Mouse (Mus musculus): ENCODE results near the gene Tmem175. TPM values are rescaled to one million over a fixed set of nuclear protein-coding genes. Genes with fewer than 3 reads are reported as not detected.

Gene Tmem175
- polyA plus RNA-seq, 1 experiment, result 67.1 TPM

DNA sequence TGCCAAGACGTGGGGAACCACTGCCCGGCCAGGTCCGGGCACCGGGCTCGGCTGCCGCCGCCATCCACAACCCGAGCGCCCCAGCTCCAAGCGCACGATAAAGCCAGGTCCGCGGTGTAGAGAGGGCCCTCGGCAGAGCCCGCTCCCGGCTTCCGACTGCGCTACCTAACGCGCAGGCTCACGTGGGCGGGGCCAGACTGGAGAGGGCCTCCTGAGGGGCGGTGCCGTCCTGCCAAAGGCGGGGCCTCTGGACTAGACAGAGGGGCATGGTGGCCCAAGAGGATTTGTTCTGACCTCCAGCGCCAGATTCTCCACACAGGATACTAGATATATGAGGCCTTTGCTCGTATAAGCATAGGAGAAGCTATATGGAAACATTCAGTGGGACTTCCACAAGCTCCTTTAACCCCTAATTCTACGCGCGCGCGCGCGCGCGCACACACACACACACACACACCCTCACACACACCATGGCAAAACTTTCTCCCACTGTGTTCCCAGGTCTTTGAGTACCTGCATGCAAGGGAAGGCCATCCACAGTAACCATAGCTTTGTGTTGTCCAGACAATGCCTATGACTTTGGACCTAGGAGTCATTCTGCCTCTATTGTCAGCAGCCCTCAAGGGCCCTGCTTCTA lies 31.2 kb downstream of the Tmem175 start:
- WGBS, result 16% methylated on average over 36 of the region's 36 CpGs

DNA sequence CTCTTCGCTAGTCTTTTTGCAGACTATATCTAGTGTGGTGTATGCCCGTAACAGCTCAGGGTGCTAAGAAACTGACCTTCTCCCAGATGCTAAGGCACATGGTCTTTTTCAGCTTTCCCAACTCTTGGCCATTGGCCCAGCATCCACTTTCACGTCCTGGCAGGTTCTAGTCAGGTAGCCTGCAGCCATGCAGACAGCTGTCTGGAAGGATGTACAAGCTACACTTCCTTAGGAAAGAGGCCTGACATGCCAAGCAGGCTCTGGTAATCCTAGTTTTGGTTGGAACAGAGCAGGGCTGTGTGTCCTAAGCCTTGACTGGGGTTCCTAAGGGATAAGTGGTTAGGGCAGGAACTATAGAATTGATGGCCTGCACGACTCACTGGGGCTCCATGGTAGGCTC lies 33.2 kb downstream of the Tmem175 start:
- Histone ChIP-seq H3K4me1 (ENCODE audit: control insufficient read depth, insufficient read depth, low read length) (peaks cover 10% of the 10 kb centered on the region; the same call in 1 of the 2 replicates), H3K4me3 (ENCODE audit: insufficient read depth, low read depth, low read length) (no peak overlapping the region), H3K27me3 (replicated peaks; ENCODE audit: control insufficient read depth, insufficient read depth, low read length) (no peaks in the 10 kb centered on the region), H3K27ac (ENCODE audit: insufficient read depth, low read depth, low read length) (no peak overlapping the region), H3K36me3 (ENCODE audit: control insufficient read depth, insufficient read depth, low read length) (no peaks in the 10 kb centered on the region)
- 87% methylated on average over 4 of the region's 4 CpGs for WGBS
- DNase-seq, result no peak
- TF ChIP-seq POLR2A (IDR thresholded peaks at IDR 0.05; ENCODE audit: low read depth, low read length) (no peak), CTCF (conservative IDR thresholded peaks at IDR 0.05; ENCODE audit: insufficient read depth, insufficient read length, low read depth, low read length) (no peak)

More for the DNA sequence above, 31.2 kb downstream of the Tmem175 start:
- H3K27me3 ChIP-seq (replicated peaks; ENCODE audit: control insufficient read depth, insufficient read depth, low read length), result no peaks in the 10 kb centered on the region
- TF ChIP-seq CTCF (conservative IDR thresholded peaks at IDR 0.05; ENCODE audit: insufficient read depth, insufficient read length, low read depth, low read length) (no peak), POLR2A (IDR thresholded peaks at IDR 0.05; ENCODE audit: low read depth, low read length) (no peak)
- H3K36me3 ChIP-seq (ENCODE audit: control insufficient read depth, insufficient read depth, low read length), result no peaks in the 10 kb centered on the region
- H3K27ac ChIP-seq (ENCODE audit: insufficient read depth, low read depth, low read length), result peak overlapping the region; percentile 58
- peaks cover 10% of the 10 kb centered on the region; the same call in 1 of the 2 replicates for H3K4me1 ChIP-seq (ENCODE audit: control insufficient read depth, insufficient read depth, low read length)
- peak; percentile 95 for DNase-seq
- H3K4me3 ChIP-seq (ENCODE audit: insufficient read depth, low read depth, low read length), result peak overlapping the region; percentile 91

DNA sequence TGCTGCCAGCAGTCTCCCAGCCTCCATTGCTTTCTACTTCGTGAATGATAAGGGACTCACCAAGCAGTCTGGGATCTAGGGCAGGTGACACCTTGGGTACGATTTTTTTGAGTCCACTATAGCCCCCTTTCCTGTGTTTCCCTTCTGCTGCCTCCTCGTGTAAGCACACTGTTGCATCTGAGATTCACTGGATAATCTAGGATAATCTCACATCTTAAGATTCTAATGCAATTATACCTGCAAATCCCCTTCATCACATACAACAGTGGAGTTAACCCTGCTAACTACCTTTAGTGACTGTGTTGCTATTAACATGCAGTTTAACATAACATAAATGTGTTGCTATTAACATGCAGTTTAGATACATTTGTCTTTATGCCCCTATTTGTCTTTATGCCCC lies 35.5 kb downstream of the Tmem175 start:
- H3K4me3 ChIP-seq (ENCODE audit: insufficient read depth, low read depth, low read length), result no peak overlapping the region
- no peak overlapping the region for H3K27ac ChIP-seq (ENCODE audit: insufficient read depth, low read depth, low read length)
- H3K36me3 ChIP-seq (ENCODE audit: control insufficient read depth, insufficient read depth, low read length), result no peaks in the 10 kb centered on the region
- peaks cover 12% of the 10 kb centered on the region; the same call in 1 of the 2 replicates for H3K4me1 ChIP-seq (ENCODE audit: control insufficient read depth, insufficient read depth, low read length)
- no peaks in the 10 kb centered on the region for H3K27me3 ChIP-seq (replicated peaks; ENCODE audit: control insufficient read depth, insufficient read depth, low read length)
- no peak for DNase-seq
- TF ChIP-seq CTCF (conservative IDR thresholded peaks at IDR 0.05; ENCODE audit: insufficient read depth, insufficient read length, low read depth, low read length), result no peak
- no peak for TF ChIP-seq POLR2A (IDR thresholded peaks at IDR 0.05; ENCODE audit: low read depth, low read length)
- WGBS, result 53% methylated on average over 3 of the region's 3 CpGs

DNA sequence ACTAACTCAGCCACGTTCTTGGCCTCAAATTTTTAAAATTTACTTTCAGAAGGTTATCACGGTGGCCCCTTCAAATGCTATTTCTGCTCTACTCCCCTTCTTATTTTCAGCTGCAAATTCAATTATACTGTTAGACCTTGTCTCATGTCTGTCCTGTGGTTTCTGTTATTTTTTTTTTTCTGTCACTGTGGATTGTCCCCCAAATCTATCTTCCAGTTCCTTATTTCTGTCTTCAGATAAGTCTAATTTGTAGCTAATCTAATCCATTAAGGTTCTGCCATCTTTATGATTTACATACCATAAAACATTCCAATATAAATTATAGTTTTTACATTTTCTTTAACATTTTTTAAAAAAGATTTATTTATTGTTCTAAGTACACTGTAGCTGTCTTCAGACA lies 37.8 kb downstream of the Tmem175 start:
- TF ChIP-seq POLR2A (IDR thresholded peaks at IDR 0.05; ENCODE audit: low read depth, low read length) (no peak), CTCF (conservative IDR thresholded peaks at IDR 0.05; ENCODE audit: insufficient read depth, insufficient read length, low read depth, low read length) (no peak)
- Histone ChIP-seq H3K27ac (ENCODE audit: insufficient read depth, low read depth, low read length) (no peak overlapping the region), H3K4me1 (ENCODE audit: control insufficient read depth, insufficient read depth, low read length) (peaks cover 10% of the 10 kb centered on the region; the same call in 1 of the 2 replicates), H3K36me3 (ENCODE audit: control insufficient read depth, insufficient read depth, low read length) (no peaks in the 10 kb centered on the region), H3K27me3 (replicated peaks; ENCODE audit: control insufficient read depth, insufficient read depth, low read length) (no peaks in the 10 kb centered on the region), H3K4me3 (ENCODE audit: insufficient read depth, low read depth, low read length) (no peak overlapping the region)
- WGBS, result 73% methylated on average over 2 of the region's 2 CpGs
- no peak for DNase-seq

DNA sequence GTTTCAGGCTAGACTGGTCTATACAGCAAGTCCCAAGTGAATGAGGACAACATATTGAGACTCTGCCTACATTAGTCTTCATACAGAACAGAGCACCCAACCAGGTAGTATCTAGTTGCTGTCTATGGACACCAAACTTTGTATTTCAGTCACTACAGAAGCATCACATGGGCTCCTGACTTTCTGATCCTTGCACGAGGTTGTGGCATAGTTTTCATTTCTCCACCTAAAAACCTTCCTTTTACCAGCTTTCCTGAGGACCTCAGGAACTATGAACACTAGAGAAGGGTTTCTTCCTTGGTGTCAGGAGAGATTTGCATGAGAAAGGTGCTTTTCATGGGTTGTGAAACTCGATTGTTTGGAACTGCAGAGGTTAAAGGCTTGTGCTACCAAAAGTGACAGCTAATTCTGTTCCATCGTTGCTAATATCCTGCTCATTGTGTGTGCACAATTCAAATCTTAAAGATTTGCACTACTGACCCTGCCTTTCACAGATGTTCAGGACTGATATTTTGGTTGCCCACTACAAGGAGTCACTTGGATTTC lies 38.9 kb downstream of the Tmem175 start:
- Histone ChIP-seq H3K27ac (ENCODE audit: insufficient read depth, low read depth, low read length) (peak overlapping the region; percentile 89), H3K27me3 (replicated peaks; ENCODE audit: control insufficient read depth, insufficient read depth, low read length) (no peaks in the 10 kb centered on the region), H3K4me3 (ENCODE audit: insufficient read depth, low read depth, low read length) (peak overlapping the region; percentile 70), H3K4me1 (ENCODE audit: control insufficient read depth, insufficient read depth, low read length) (peaks cover 10% of the 10 kb centered on the region; the same call in 1 of the 2 replicates), H3K36me3 (ENCODE audit: control insufficient read depth, insufficient read depth, low read length) (no peaks in the 10 kb centered on the region)
- 7% methylated on average over 3 of the region's 3 CpGs for WGBS
- TF ChIP-seq POLR2A (IDR thresholded peaks at IDR 0.05; ENCODE audit: low read depth, low read length) (no peak), CTCF (conservative IDR thresholded peaks at IDR 0.05; ENCODE audit: insufficient read depth, insufficient read length, low read depth, low read length) (no peak)
- DNase-seq, result no peak

DNA sequence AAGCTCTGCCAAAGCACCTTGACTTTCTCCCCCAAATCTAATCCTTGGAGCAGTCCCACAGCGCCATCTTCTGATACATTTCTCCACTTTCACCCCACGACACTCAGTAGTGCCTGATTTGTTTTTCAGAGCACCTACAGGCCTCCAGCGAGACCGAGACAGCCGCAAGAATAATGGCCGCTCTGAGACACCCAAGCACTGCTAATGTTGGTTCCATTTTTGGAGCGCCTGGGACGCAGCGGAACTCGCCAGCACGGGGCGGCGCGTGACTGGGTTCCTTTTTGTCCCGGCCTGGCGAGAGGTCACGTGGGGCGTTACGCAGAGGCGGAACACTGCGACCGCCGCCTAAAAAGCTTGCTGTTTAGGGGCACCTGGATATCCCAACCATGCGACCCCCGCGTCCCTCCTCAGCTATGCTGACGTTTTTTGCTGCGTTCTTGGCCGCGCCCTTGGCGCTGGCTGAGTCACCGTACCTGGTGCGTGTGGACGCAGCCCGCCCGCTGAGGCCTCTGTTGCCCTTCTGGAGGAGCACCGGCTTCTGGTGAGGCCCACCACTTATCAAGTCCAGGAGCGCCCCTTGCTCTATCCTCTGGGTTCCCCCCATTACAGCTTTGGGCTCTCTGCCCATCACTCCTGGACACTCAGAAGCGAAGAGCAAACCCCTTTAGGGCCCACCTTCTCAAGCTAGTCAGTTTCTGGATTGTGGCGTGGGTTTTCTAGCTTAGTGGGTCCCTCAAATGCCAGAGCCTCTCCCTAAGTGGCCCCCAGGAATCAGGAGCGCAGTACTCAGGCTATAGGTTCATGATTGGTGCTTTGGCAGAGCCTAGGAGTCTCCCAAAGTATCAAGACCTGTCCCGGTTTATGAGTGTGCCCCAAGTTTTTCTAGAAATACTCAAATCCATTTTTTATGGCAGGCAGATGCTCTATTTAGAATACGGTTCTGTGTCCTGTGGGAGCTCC lies 39.7 kb downstream of the Tmem175 start, which contains the start of gene Dgkq:
TSS of gene Dgkq (minus strand) at position 696 of the 960 bp plus-strand sequence.
- TF ChIP-seq POLR2A (IDR thresholded peaks at IDR 0.05; ENCODE audit: low read depth, low read length) (peak; percentile 66), CTCF (conservative IDR thresholded peaks at IDR 0.05; ENCODE audit: insufficient read depth, insufficient read length, low read depth, low read length) (peak; percentile 59)
- peak within 1 kb of the TSS; percentile 89 for H3K27ac ChIP-seq (ENCODE audit: insufficient read depth, low read depth, low read length)
- H3K27me3 ChIP-seq (replicated peaks; ENCODE audit: control insufficient read depth, insufficient read depth, low read length), result no peaks in the 10 kb centered on the region
- peaks cover 13% of the 10 kb centered on the region; the same call in 1 of the 2 replicates for H3K4me1 ChIP-seq (ENCODE audit: control insufficient read depth, insufficient read depth, low read length)
- H3K4me3 ChIP-seq (ENCODE audit: insufficient read depth, low read depth, low read length), result peak within 1 kb of the TSS; percentile 70
- DNase-seq, result peak; percentile 96
- WGBS, result 5% methylated on average over 43 of the region's 43 CpGs
- H3K36me3 ChIP-seq (ENCODE audit: control insufficient read depth, insufficient read depth, low read length), result no peaks in the 10 kb centered on the region
